Mouse (Mus musculus) embryonic fibroblast, embryonic 13.5 days (primary cell): ENCODE results near the gene Adamts14.

Source experiments
- CTCF ChIP-seq: IDR thresholded peaks from 2 replicates; pipeline ENCODE4 v1.5.1; 2011; ENCODE audit warnings: mild to moderate bottlenecking, control low read depth, low read length, moderate library complexity, borderline replicate concordance; ENCODE audit not compliant: insufficient read depth
- POLR2A ChIP-seq: IDR thresholded peaks from 2 replicates; pipeline ENCODE4 v1.6.1; 2011; ENCODE audit warnings: low read depth, mild to moderate bottlenecking, control low read depth, low read length, moderate library complexity

DNA sequence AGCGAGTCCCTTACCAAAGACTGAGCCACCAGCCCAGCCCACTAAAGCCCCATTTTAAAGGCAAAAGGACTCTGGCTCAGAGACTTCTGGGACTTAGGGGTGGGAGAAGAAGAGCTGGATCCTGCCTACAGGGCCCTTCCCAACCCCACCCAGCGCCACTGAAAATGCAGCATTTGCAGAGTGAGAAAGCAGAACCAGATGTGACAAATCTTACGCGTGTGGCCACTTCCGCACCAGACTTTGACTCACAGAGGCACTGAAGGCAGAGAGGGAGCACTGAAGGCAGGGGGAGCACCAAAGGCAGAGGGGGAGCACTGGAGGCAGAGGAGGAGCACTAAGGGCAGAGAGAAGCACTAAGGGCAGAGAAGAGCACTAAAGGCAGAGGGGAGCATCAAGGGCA, 5.9 kb downstream of the Adamts14 start:
- TF ChIP-seq CTCF (no peak), POLR2A (no peak)
